Mouse (Mus musculus) cortical plate, adult 2 months (tissue): ENCODE measurements around the gene Nudt9.

Experiments
- CTCF ChIP-seq: fragments of 200-500 bp; IDR thresholded peaks from 2 replicates; pipeline ENCODE4 v1.5.1; 2011; ENCODE audit warnings: mild to moderate bottlenecking, control low read depth, low read length; ENCODE audit not compliant: insufficient read depth; ENCODE audit errors: extremely low read depth
- POLR2A ChIP-seq: fragments of 200-500 bp; IDR thresholded peaks from 2 replicates; pipeline ENCODE4 v1.6.1; 2011; ENCODE audit warnings: mild to moderate bottlenecking, low read length, control low read depth; ENCODE audit not compliant: insufficient read depth; ENCODE audit errors: extremely low read depth

DNA sequence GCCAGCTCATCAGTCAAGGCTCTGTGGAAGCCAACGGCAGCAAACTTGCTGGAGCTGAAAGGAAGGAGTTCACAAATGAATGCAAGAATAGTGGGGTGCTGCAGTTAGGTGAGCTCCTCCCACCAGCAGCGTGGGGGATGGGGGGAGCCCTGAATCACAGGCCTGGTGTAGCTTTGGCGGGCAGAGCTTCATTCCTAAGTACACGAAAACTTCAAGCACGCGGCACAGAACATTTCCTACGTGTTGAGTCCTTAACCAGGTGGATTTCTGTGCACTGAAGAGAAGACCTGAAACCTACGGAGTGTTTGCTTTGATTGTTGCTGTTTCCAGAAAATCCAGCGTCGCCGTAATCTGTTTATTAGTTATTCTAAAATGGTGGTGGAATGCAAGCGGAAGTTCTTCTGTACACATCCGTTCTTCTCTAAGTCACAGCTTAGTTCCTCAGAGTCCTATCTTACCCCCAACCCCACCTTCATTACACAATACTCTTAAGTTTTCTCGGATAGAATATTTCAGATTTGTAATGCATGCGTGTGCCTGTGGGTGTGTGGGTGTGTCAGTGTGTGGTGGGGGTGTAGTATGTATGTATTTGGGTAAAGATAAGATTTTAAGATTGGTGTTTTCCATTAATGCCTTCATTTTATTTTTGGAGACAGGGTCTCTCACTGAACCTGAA is 42.7 kb upstream of the Nudt9 start:
- TF ChIP-seq POLR2A (no peak), CTCF (no peak)
